Mouse (Mus musculus) G1E (cell line): ENCODE results near the gene Bbs2. TPM values are rescaled to one million over a fixed set of nuclear protein-coding genes. Genes with fewer than 3 reads are reported as not detected.

Source experiments
- ATAC-seq: 2 replicates; pipeline ENCODE4 v1.8.0; 2016; ENCODE audit warnings: mild to moderate bottlenecking; ENCODE audit not compliant: insufficient number of reproducible peaks, poor library complexity, low FRiP score, severe bottlenecking; ENCODE audit errors: extremely low read depth
- DNase-seq: peaks from one replicate; pipeline ENCODE4 v3.0.0; 2012; ENCODE audit warnings: low spot score
- H3K27me3 ChIP-seq: 2 replicates; pipeline ENCODE4 v1.6.1; 2012; ENCODE audit warnings: mild to moderate bottlenecking, low read length, inconsistent platforms; ENCODE audit not compliant: insufficient read depth
- H3K36me3 ChIP-seq: replicated peaks from 2 replicates; pipeline ENCODE3; 2012; ENCODE audit warnings: mild to moderate bottlenecking, inconsistent platforms
- H3K4me1 ChIP-seq: 2 replicates; pipeline ENCODE4 v1.6.1; 2012; ENCODE audit warnings: low read depth, low read length, inconsistent platforms, mixed read lengths; ENCODE audit not compliant: insufficient read depth
- H3K4me3 ChIP-seq: 2 replicates; pipeline ENCODE4 v1.5.1; 2012; ENCODE audit warnings: low read depth, mild to moderate bottlenecking, inconsistent platforms, low read length, moderate library complexity, mixed read lengths
- H3K9me3 ChIP-seq: replicated peaks from 2 replicates; pipeline ENCODE4 v1.6.1; 2012; ENCODE audit warnings: inconsistent platforms
- CTCF ChIP-seq: IDR thresholded peaks from 2 replicates; pipeline ENCODE4 v1.5.1; 2012; ENCODE audit warnings: low read depth, low read length, inconsistent platforms, mixed read lengths
- GATA1 ChIP-seq: IDR thresholded peaks from 2 replicates; pipeline ENCODE4 v1.6.1; 2012; ENCODE audit warnings: borderline replicate concordance, low read length, inconsistent platforms, mixed read lengths
- GATA2 ChIP-seq: IDR thresholded peaks from 2 replicates; pipeline ENCODE4 v1.6.1; 2012; ENCODE audit warnings: low read depth, low read length, inconsistent platforms, borderline replicate concordance
- POLR2AphosphoS5 ChIP-seq: IDR thresholded peaks from 2 replicates; pipeline ENCODE4 v1.6.1; 2012; ENCODE audit warnings: low read depth, low read length, inconsistent platforms; ENCODE audit not compliant: insufficient replicate concordance
- TAL1 ChIP-seq: conservative IDR thresholded peaks from 2 replicates; pipeline ENCODE4 v1.6.1; 2012; ENCODE audit warnings: low read depth, low read length, inconsistent platforms, mixed read lengths
- polyA plus RNA-seq: library from polyadenylated mRNA; stranded (reverse); fragments of >175 nt; gene quantifications from 2 replicates; pipeline ENCODE4 v1.2.3, GENCODE M21; 2012
- total RNA-seq, 2 experiments: library from RNA; stranded (forward) in 1 of 2; stranded (reverse) in 1 of 2; fragments of 200-1000 nt in 1 of 2; fragments of >200 nt in 1 of 2; fragmentation: Nextera tagmentation in 1 of 2; gene quantifications; 2 replicates each; pipeline ENCODE4 v1.2.3; 2014 to 2017

The Bbs2 gene
- total and polyA plus RNA-seq, 3 experiments = 3.1 to 30.4 (median 13.4) TPM

DNA sequence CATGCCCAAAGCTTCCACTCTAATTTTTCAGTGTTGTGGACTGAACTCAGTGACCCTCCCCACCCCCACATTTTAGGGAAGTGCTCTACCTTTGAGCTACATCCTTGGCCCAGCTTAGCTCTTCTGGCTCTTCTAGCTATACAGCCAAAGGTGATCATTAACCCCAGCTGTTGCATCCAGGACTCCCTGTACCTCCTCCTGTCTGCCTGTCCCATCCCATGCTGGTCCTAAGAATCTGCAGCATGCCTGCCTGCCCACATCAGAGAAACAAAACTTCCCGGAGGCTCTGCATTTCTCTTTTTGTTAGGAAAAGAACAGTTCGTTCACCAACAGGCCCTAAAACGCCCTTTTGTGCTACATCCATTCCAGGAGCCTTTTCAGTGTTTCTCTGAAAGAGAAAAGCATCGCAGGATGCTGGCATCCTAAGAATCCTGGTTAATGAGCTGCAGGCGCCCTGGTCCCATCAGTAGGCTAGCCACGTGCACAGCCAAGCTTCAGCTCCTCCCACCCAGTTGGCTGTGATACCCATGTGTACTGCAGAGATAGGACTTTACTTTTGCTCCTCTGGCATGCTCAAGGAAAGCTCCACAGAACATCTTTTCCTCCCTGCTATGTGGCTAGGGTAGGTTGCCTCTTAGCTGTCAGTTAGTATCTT, 20.2 kb upstream of the Bbs2 start:
- peaks cover 14% of the 10 kb centered on the region for H3K27me3 ChIP-seq
- DNase-seq (no peak), ATAC-seq (no peak)
- no peak overlapping the region for H3K4me3 ChIP-seq
- no peaks in the 10 kb centered on the region for H3K36me3 ChIP-seq
- no peaks in the 10 kb centered on the region for H3K9me3 ChIP-seq
- no peak for TF ChIP-seq POLR2AphosphoS5
- no peak for TF ChIP-seq CTCF
- TF ChIP-seq GATA2 = no peak
- peaks cover 6% of the 10 kb centered on the region; the same call in 1 of the 2 replicates for H3K4me1 ChIP-seq

DNA sequence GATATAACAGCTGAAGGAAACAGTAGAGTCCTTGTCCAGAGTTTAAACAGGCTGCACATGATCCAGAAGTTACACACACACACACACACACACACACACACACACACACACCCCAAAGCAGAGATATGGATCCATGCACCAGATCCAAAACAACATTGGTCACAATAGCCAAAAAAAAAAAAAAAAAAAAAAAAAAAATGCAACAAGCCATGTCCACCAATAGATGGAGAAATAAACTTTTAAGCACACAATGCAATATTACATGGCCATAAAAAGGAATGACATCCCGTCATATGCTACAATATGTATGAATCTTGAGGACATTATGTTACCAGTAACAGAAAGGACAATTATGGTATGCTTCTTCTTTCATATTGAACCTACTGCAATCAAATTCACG, 15.2 kb upstream of the Bbs2 start:
- no peak for DNase-seq
- Histone ChIP-seq H3K4me1 (peaks cover 16% of the 10 kb centered on the region), H3K36me3 (no peaks in the 10 kb centered on the region), H3K27me3 (peaks cover 6% of the 10 kb centered on the region; the same call in 1 of the 2 replicates), H3K9me3 (no peaks in the 10 kb centered on the region), H3K4me3 (no peak overlapping the region)
- TF ChIP-seq POLR2AphosphoS5 (no peak), GATA2 (no peak), TAL1 (no peak), GATA1 (no peak), CTCF (no peak)
- ATAC-seq = no peak

DNA sequence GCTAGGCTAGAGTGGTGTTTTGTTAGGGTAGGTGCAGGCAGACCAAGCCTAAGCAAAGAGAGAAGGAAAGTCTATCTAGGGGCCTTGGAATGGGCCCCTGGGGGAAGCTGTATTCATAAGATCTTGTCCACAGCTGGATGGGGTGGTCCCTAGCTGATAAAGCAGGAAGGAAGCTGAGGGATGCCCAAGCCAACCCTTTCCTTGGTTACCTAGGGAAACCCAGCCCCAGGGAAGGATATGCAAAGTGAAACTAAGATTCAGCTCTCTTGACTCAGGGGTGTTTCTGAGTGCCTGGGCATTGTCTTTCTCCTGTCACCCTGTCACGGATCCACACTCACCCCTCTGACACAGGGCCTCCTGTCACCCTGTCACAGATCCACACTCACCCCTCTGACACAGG, 14.7 kb upstream of the Bbs2 start:
- ATAC-seq = no peak
- TF ChIP-seq TAL1 (no peak), POLR2AphosphoS5 (no peak), GATA2 (no peak), GATA1 (no peak), CTCF (no peak)
- Histone ChIP-seq H3K4me1 (peaks cover 14% of the 10 kb centered on the region), H3K4me3 (no peak overlapping the region), H3K36me3 (no peaks in the 10 kb centered on the region), H3K27me3 (peaks cover 6% of the 10 kb centered on the region; the same call in 1 of the 2 replicates), H3K9me3 (no peaks in the 10 kb centered on the region)
- no peak for DNase-seq

DNA sequence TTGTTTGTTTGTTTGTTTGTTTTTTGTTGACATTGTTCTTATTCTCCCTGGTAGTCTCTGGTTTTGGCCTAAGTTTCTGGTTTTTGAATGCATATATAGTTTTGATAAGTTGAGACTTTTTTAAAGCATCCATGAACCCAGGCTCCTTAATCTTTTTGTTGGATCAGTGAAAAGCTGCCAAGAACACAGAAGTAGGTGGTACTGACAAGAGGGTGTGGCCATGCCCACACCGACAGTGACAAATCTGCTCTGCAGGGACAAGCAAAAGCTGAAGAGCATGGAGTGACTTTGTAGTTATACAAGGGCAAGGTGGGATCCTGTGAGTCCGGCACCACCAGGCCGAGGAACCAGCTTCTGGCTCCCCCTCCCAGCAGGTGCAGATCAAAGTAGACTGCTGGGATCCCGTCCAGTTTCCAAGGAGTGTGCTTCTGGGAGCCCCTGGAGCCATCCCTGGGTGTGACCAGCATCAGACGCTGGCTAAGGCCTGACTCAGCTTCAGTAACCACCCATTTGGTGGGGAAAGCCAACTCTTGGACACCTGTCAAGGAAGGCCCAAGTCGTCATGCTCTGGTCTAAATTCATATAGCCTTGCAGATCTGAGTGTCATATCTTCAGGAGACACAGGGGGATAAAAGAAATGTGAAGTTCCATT, 11.9 kb upstream of the Bbs2 start:
- peaks cover 21% of the 10 kb centered on the region for H3K4me1 ChIP-seq
- H3K4me3 ChIP-seq = no peak overlapping the region
- DNase-seq (no peak), ATAC-seq (no peak)
- no peaks in the 10 kb centered on the region for H3K36me3 ChIP-seq
- no peak for TF ChIP-seq GATA1
- TF ChIP-seq CTCF = no peak
- TF ChIP-seq POLR2AphosphoS5 = no peak
- TF ChIP-seq TAL1 = no peak
- TF ChIP-seq GATA2 = no peak
- H3K27me3 ChIP-seq = no peaks in the 10 kb centered on the region
- H3K9me3 ChIP-seq = no peaks in the 10 kb centered on the region

DNA sequence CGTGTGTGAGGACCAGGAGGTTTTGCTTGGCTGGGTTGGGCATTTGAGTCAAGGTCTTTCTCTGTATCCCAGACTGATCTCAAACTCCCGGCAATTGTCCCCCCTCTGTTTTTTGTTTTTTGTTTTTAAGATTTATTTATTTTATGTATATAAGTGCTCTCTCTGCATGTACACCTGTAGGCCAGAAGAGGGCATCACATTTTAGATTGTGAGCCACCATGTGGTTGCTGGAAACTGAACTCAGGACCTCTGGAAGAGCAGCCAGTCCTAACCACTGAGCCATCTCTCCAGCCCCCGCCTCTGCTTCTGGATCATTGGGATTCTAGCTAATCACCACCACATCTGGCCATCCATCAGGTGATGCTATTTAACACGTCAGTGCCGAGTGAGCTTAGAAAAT, 11.1 kb upstream of the Bbs2 start:
- TF ChIP-seq GATA1 = no peak
- no peak for TF ChIP-seq GATA2
- no peak for TF ChIP-seq POLR2AphosphoS5
- TF ChIP-seq CTCF = no peak
- no peaks in the 10 kb centered on the region for H3K36me3 ChIP-seq
- ATAC-seq (no peak), DNase-seq (no peak)
- peaks cover 21% of the 10 kb centered on the region for H3K4me1 ChIP-seq
- H3K4me3 ChIP-seq = no peak overlapping the region
- H3K27me3 ChIP-seq = no peaks in the 10 kb centered on the region
- no peaks in the 10 kb centered on the region for H3K9me3 ChIP-seq

GRCm38 (mm10) chr8:94109396-94109795, 10.7 kb upstream of the Bbs2 start:
- Histone ChIP-seq H3K4me1 (peaks cover 21% of the 10 kb centered on the region), H3K36me3 (no peaks in the 10 kb centered on the region), H3K4me3 (no peak overlapping the region), H3K9me3 (no peaks in the 10 kb centered on the region), H3K27me3 (no peaks in the 10 kb centered on the region)
- TF ChIP-seq GATA2 (no peak), GATA1 (no peak), TAL1 (no peak), CTCF (no peak), POLR2AphosphoS5 (no peak)
- ATAC-seq = peak; percentile 63
- DNase-seq = peak; percentile 6
